Mouse (Mus musculus) lung, embryonic 14.5 days (tissue): Measurements from ENCODE around the gene Hddc2. TPM values are rescaled to one million over a fixed set of nuclear protein-coding genes. Genes with fewer than 3 reads are reported as not detected.

Experiments
- ATAC-seq: fragments of 200-750 bp; cut with Nextera tagmentation; 2 replicates; pipeline ENCODE4 v1.8.0; 2017; ENCODE audit warnings: mild to moderate bottlenecking, moderate TSS enrichment, moderate library complexity; ENCODE audit not compliant: insufficient read depth
- DNase-seq: peaks from one replicate; pipeline ENCODE4 v3.0.0-alpha.2; 2015
- H3K27ac ChIP-seq: fragments of 300-500 bp; sonication (generic); 2 replicates; pipeline ENCODE4 v1.5.1; 2014; ENCODE audit warnings: low read depth, mild to moderate bottlenecking, moderate library complexity
- H3K27me3 ChIP-seq: fragments of 300-500 bp; sonication (generic); 2 replicates; pipeline ENCODE4 v1.6.1; 2014; ENCODE audit warnings: low read length, control low read depth; ENCODE audit not compliant: insufficient read depth
- H3K36me3 ChIP-seq: fragments of 300-500 bp; sonication (generic); 2 replicates; pipeline ENCODE4 v1.6.1; 2014; ENCODE audit warnings: control low read depth; ENCODE audit not compliant: insufficient read depth
- H3K4me1 ChIP-seq: fragments of 300-500 bp; sonication (generic); 2 replicates; pipeline ENCODE4 v1.6.1; 2014; ENCODE audit warnings: antibody characterized with exemption, control low read depth; ENCODE audit not compliant: insufficient read depth
- H3K4me2 ChIP-seq: fragments of 300-500 bp; sonication (generic); 2 replicates; pipeline ENCODE4 v1.6.1; 2014; ENCODE audit warnings: mild to moderate bottlenecking
- H3K4me3 ChIP-seq: fragments of 300-500 bp; sonication (generic); 2 replicates; pipeline ENCODE4 v1.5.1; 2014; ENCODE audit warnings: low read depth, low read length
- H3K9ac ChIP-seq: fragments of 300-500 bp; sonication (generic); 2 replicates; pipeline ENCODE4 v1.6.1; 2014
- H3K9me3 ChIP-seq: fragments of 300-500 bp; sonication (generic); 2 replicates; pipeline ENCODE4 v1.6.1; 2016; ENCODE audit warnings: low read depth, low read length, control low read depth
- CTCF ChIP-seq: IDR thresholded peaks from 2 replicates; pipeline ENCODE4 v1.5.1; 2016; ENCODE audit warnings: antibody characterized with exemption, low read depth
- WGBS: fragments of 180-500 bp; shearing (Covaris S2); extraction: QIAGEN DNeasy Blood & Tissue Kit; methylation state at CpG from one replicate; pipeline ENCODE4 v1.1.7; 2014; 5-methylcytosine and 5-hydroxymethylcytosine counted together
- polyA plus RNA-seq: library from polyadenylated mRNA; unstranded; fragments of >200 nt; fragmentation: Nextera tagmentation; extraction: Ambion mirVana; gene quantifications from 2 replicates; pipeline ENCODE4 v1.2.1, GENCODE M21; 2014

Gene Hddc2
- polyA plus RNA-seq, result 69.9 and 71.3 TPM in 2 replicates

DNA sequence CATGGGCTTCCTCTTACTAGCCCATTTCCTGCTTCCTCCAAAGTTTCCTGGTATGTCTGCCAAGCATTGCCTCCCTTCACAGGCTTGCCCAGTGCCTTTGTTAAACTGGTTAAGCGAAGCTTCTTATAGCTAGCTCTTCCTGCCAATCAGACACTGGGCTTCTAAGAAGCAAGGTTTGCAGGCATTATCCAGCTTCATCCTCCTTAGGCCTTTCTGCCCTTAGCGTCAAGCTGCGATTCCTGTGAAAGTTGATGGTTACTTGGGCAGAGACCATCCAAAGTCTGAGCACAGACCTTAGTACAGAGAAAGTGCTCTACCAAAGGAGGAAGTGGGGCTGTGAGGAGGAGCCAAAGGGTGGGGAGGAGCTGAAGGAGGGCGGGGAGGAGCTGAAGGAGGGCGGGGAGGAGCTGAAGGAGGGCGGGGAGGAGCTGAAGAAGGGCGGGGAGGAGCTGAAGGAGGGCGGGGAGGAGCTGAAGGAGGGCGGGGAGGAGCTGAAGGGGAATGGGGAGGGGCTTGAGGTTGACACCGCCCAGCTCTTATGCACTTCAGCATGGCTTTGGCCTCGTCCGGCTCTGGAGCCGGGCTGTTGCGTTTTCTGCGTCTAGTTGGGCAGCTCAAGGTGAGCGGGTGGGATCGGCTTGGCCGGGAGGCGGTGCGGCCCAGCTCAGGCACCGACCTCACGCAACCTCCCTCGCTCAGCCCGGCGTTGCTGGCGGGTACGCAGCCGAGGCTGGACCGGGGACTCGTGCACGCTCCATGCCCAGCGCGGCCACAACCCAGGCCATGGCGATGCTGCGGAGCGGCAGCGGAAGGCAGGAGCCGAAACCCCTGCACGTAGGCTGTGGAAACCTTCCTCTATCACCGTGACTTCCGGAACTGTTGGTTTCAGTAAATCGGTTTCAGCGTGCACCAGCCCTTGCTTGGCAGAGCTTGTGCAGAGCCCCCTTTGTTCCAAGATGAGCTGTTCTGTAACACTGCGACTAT is at the start of gene Hddc2:
Gene Hddc2, plus strand, starts transcription at position 519 of the 984 bp plus-strand sequence.
- Histone ChIP-seq H3K27me3 (no peaks in the 10 kb centered on the region), H3K9me3 (no peaks in the 10 kb centered on the region), H3K4me2 (peak within 1 kb of the TSS; percentile 74), H3K4me3 (peak within 1 kb of the TSS; percentile 69), H3K9ac (peak within 1 kb of the TSS; percentile 80), H3K36me3 (peaks cover 11% of the 10 kb centered on the region; the same call in 1 of the 2 replicates), H3K27ac (peak within 1 kb of the TSS; percentile 93), H3K4me1 (peaks cover 4% of the 10 kb centered on the region; the same call in 1 of the 2 replicates)
- peak; percentile 92 for DNase-seq
- no peak for TF ChIP-seq CTCF
- ATAC-seq, result peak; percentile 97
- 3% methylated on average over 44 of the region's 44 CpGs for WGBS

DNA sequence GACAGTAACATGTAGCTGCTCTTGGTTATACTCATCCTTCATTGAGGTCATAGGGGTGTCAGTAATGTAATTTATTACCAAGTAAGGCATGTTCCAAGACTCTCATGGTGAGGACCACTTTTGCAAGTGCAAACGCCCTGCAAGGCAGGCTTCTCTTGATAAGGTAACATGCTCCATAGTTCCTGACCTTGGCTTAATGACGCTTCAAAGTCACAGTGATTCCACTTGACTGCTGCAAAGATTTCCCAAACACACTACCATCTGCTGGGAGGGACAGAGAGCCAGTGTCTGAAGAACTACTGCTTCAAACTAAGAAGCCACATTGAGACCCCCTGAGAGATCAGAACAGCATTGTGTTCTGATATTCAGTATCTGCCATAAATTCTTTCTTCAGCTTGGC is 40.4 kb upstream of the Hddc2 start:
- WGBS, result 34% methylated on average over 2 of the region's 2 CpGs
- ATAC-seq (no peak), DNase-seq (no peak)
- H3K27ac ChIP-seq, result no peak overlapping the region
- no peak overlapping the region for H3K4me2 ChIP-seq
- no peak overlapping the region for H3K4me3 ChIP-seq
- H3K9ac ChIP-seq, result no peak overlapping the region
- no peaks in the 10 kb centered on the region for H3K36me3 ChIP-seq
- no peaks in the 10 kb centered on the region for H3K4me1 ChIP-seq
- no peaks in the 10 kb centered on the region for H3K9me3 ChIP-seq
- H3K27me3 ChIP-seq, result no peaks in the 10 kb centered on the region
- no peak for TF ChIP-seq CTCF

DNA sequence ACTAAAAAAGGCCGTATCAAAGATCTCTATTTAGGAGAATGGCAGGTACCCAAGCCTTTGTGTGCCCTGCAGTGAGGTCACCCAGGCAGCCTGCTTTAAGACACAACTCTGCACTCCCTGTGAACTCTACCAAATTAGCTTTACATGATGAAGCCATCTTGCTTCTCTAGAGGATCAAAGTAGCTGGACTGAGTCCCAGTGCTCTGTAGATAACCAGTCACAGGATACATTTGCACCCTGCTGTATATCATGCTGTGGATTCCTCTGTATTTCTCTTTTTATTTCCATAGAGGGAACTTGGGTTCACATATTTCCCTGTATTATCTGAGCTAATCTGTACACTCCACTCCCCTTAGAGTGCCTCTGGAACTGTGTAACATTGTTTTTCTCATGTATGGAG is 40.0 kb upstream of the Hddc2 start:
- 35% methylated on average over 1 of the region's 1 CpGs for WGBS
- H3K27me3 ChIP-seq, result no peaks in the 10 kb centered on the region
- no peak overlapping the region for H3K4me3 ChIP-seq
- no peak overlapping the region for H3K27ac ChIP-seq
- no peaks in the 10 kb centered on the region for H3K4me1 ChIP-seq
- 0 out of 2 replicates have a peak, but pooled peaks have one; percentile 35 for ATAC-seq
- TF ChIP-seq CTCF, result no peak
- no peaks in the 10 kb centered on the region for H3K36me3 ChIP-seq
- H3K9me3 ChIP-seq, result no peaks in the 10 kb centered on the region
- H3K4me2 ChIP-seq, result no peak overlapping the region
- peak; percentile 31 for DNase-seq
- H3K9ac ChIP-seq, result no peak overlapping the region

DNA sequence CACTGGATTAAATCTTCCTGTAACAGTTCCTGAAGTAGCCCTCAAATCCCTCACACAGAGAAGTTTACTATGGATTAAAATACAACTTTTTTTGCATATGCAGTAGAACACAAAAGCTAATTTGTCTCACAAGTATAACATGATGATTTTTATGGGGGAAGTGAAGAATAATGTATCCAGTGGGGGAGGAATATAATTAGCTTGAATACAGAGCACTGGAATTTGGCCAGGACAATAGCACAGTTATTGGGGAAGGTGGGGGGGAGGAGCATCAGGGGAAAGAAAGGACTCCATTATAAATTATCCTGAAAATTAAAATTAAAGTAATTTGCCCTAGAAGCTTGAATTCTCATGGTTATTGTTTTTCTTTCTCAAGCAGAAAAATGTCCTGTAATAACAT is 25.4 kb upstream of the Hddc2 start:
- no peak for TF ChIP-seq CTCF
- Histone ChIP-seq H3K4me1 (no peaks in the 10 kb centered on the region), H3K27me3 (no peaks in the 10 kb centered on the region), H3K9ac (no peak overlapping the region), H3K9me3 (no peaks in the 10 kb centered on the region), H3K27ac (no peak overlapping the region), H3K36me3 (no peaks in the 10 kb centered on the region), H3K4me2 (no peak overlapping the region), H3K4me3 (no peak overlapping the region)
- DNase-seq (no peak), ATAC-seq (no peak)

DNA sequence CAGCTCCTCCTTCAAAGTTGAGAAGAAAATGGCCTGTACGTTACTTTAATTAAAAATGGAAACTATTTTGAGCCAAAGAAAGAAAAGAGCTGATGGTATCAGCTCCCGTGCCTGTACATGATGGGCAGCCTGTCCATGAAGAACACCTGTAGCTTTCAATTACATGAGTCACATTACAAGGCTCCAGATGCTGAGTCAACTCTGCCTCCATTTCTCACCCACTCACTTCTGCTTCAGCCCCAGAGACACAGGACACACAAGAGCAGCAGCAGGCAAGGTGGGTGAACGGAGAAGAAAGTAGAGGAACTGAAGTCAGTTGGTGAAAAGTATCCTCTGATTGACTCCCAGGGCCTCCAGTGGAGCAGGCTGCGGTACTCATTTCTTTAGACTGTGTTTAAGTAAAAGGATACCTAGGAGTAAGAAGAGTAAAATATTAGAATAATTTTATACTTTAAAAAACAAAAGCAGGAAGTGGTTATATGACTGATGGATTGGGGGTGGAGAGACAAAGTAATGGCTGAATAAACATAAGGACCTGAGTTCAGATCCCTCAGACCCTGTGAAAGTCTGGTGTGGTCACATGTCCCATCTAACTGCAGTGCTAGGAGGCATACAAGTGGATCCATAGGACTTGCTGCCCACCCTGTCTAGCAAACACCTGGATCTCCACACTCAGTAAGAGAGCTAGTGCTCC is 24.3 kb upstream of the Hddc2 start:
- H3K27me3 ChIP-seq, result no peaks in the 10 kb centered on the region
- no peaks in the 10 kb centered on the region for H3K9me3 ChIP-seq
- no peak overlapping the region for H3K4me2 ChIP-seq
- 90% methylated on average over 4 of the region's 4 CpGs for WGBS
- H3K27ac ChIP-seq, result no peak overlapping the region
- DNase-seq (no peak), ATAC-seq (no peak)
- no peaks in the 10 kb centered on the region for H3K36me3 ChIP-seq
- TF ChIP-seq CTCF, result no peak
- no peaks in the 10 kb centered on the region for H3K4me1 ChIP-seq
- H3K4me3 ChIP-seq, result no peak overlapping the region
- H3K9ac ChIP-seq, result no peak overlapping the region

DNA sequence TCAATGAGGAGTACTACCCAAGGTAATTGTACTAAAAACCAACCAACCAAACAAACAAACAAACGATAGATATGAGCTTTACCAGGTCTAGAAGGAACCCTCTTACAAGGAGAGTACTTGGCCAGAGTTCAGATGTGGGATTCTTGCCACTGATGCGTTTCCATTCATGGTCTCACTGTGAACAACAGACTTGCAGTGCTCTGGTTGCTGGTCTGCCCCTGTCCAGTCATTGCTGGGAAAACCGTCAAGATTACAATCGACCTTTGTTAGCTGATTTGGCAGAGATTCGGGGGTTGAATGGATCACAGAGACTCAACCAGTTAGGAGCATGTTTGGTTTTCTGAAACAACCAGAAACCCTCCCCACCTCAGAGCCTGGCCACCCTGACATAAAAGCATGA is 17.5 kb upstream of the Hddc2 start:
- Histone ChIP-seq H3K4me3 (no peak overlapping the region), H3K4me1 (no peaks in the 10 kb centered on the region), H3K9me3 (no peaks in the 10 kb centered on the region), H3K9ac (no peak overlapping the region), H3K27ac (no peak overlapping the region), H3K36me3 (no peaks in the 10 kb centered on the region), H3K4me2 (no peak overlapping the region), H3K27me3 (no peaks in the 10 kb centered on the region)
- WGBS, result 55% methylated on average over 5 of the region's 5 CpGs
- no peak for DNase-seq
- TF ChIP-seq CTCF, result no peak
- ATAC-seq, result no peak

DNA sequence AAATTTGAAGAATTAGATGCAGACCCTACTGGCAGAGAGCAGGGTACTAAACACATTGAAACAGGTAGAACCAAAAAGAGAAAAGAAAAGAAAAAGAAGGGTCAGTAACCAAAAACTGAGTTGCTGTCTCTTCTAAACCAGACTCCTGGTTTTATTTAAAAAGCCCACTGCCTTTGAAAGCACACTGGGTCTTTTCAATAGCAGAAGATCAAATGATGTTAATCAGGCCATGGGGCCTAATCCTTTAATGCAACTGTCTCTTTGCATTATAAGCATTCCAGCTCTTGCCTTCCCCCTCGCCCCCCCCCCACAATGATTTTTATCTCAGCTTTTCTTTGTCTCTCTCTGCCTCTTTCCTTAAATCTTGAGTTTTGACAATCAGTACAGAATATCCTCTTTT is 16.7 kb upstream of the Hddc2 start:
- Histone ChIP-seq H3K4me1 (no peaks in the 10 kb centered on the region), H3K36me3 (no peaks in the 10 kb centered on the region), H3K9ac (no peak overlapping the region), H3K9me3 (no peaks in the 10 kb centered on the region), H3K27me3 (no peaks in the 10 kb centered on the region), H3K27ac (no peak overlapping the region), H3K4me3 (no peak overlapping the region), H3K4me2 (no peak overlapping the region)
- ATAC-seq (no peak), DNase-seq (no peak)
- 25% methylated on average over 1 of the region's 1 CpGs for WGBS
- TF ChIP-seq CTCF, result no peak
